Mouse (Mus musculus): Measurements from ENCODE around the gene Gm11214.

Gene Gm11214

DNA sequence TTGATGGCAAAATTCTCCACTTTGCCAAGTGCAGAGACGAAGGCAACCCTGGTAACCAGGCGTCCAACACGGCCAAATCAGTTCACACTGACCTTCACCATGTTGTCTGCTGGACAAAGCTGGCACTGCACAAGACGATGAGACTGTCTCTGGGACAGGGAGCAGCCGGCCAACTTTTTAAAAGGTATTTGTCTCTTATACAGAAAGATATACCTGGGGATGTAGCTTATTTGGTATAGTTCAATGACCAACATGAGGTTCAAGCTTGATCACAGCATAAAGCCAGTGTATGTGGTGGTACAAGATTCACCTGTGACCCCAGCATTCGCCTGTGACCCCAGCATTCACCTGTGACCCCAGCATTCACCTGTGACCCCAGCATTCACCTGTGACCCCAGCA is at the start of gene Gm11214:
TSS of gene Gm11214 (minus strand) at position 101 of the 400 bp plus-strand sequence.
- DNase-seq (ENCODE audit: low read depth, low spot score) = peak; percentile 9

DNA sequence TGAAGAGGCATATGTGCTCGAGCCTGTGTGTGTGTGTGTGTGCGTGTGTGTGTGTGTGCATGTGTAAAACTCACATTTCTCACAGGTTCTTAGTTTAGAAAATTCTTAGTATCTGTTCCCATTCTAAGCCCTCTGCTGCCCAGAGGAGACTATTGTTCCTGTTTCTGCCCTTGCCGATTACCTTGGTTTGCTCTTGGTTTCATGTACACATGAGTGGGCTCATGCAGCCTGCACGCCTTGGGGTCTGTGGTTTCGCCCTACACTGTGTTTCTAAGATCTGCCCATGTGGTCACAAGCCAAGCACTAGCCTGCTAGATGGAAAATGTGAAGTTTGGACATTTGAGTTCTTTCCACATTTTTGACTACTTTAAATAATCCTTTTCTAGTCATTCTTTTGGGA is 48.7 kb upstream of the Gm11214 start:
- no peak for DNase-seq (ENCODE audit: low read depth, low spot score)

DNA sequence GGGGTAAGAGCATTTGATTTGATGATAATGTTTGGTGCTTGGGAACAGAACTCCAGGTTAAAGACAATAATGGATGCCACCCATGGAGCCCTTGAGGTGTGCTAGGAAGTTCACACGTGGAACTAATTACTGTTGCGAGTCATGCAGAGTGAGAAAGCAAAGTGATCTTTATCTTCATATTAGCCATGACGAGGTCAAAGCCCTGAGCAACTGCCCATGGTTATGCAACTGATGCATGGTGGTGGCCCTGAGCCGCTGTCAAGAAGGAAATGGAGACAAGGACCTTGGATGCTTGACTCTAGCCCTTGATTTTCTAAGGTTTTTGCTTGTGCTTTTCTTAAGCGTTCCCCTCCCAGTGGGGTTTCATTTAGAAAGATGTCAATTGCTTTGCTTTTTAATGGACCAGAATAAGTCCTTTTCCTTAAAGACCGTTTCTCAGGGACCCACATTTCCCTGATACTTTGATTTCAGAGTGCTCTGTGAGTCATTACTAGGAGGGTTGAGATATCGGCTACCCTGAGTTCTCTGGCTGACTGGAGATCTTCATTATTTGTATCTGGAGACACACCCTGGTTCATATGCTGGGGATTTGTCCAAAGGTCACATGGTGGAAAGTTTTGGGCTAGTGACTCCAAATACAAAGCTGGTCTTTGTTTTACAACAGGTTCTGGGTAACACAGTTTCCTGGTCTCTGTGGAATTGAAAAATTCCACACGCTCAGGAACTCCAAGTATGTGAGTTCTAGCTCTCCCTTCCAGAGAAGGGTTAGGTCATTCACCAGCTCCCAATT is 47.4 kb upstream of the Gm11214 start:
- no peak for DNase-seq (ENCODE audit: low read depth, low spot score)

DNA sequence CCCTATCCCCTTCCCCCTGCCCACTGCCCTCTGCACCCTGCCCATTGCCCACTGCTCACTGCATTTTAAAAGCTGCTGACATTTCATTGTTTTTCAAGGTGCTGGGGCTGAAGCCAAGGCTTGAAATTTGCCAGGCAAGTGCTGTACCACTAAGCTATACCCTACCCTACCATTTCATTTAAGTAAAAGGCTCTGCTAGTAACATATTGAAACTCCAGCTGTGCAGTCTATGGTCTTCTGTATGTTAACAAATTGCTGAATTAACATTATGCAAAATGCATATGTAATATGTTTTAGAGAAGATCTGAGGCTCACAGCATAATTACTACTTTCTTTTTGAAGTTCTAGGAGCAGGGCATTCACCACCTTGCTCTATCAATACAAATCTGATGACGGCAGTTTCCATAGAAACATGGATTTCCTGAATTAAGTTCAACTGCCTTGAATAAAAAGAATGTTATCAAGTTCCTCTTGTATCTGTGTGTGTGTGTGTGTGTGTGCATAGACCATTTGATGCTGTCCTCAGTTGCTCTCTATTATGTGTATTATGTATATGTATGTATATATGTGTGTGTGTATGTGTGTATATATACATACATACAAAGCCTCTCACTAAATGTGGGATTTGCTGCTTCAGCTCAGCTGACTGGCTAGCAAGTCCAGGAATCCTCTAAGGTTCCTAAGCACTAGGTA is 43.2 kb upstream of the Gm11214 start:
- no peak for DNase-seq (ENCODE audit: low read depth, low spot score)

DNA sequence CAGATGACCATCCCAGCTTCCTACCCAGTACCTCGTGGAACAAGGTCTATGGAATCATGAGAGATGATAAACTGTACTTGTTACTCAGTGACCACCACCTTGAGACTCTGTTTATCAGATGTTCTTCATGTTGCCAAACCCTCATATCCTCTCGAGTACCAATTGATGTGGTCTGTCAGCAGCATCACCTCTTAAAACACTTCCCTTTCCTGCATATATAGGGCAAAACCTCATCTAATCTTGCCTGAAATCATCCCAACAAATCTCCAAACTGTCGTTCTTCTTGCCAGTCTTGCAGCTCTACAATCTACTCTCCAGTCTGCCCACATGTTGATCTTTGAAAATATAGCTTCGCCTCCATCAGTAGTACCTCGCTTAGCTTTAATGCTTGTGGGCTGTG is 41.1 kb upstream of the Gm11214 start:
- no peak for DNase-seq (ENCODE audit: low read depth, low spot score)

DNA sequence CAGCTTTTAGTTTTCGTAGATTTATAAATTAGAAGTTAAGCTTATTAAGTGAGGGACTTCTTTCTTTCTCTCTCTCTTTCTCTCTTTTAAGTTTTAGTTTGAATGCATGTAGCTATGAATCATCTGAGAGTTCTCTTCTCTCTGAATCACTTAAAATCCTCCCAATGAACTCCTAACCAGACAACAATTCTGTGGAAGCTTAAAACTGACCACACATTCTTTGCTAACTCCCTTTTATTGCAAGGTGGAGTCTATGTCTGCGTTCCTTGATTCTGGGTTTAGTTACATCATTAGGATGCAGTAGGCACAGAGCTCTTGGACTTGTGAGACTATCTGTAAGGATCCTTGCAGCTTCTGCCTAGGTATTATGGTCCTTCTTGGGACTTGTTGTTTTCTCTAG is 40.5 kb upstream of the Gm11214 start:
- no peak for DNase-seq (ENCODE audit: low read depth, low spot score)

DNA sequence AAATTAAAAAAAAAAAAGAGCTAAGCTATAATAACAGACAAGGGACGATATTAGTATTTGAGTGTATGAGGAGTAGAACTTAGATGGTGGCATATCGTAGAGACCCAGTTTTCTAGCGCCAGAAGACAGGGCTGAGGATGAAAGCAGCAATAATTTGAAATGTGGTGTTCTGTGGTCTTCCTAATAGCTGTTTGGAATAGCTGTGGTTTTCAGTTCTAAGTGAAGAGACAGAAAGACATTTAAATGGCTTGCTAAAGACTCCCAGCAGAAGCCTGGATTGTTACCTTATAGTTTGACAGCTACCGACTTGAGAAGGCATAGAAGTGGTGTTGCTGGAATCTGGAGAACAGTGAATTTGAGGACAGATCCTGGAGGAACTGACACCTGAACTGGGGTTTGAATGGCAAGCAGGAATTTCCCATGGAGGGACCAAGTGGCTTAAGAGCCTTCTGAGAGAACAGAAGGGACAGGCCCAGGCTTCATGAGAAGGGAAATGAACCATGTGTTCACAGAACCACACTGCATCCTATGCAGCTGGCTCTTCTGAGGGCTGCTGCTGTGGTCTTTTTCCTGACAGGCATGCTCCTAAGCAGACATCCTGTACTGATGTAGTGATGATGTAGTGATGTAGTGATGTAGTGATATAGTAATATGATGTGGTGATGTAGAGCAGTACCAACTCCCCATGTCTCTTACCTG is 39.0 kb upstream of the Gm11214 start:
- DNase-seq (ENCODE audit: low read depth, low spot score) = no peak

DNA sequence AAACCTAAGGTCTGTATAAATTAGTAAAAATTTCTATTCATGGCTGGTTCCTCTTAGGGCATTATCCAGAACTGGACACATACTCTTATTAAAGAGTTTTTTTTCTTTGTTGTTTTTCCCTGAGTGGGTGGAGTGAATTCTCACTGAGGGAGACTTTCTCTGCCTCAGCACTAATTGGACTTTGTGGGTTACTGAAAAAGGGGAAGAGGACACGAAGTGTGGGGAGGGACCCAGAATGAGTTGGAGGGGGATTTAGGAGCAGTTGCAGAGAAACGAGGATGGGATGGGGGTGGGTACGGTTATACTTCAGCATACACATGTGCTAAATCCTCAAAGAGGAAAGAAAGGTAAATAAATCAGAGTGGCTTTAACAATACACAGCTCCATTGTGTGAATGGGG is 36.6 kb upstream of the Gm11214 start:
- no peak for DNase-seq (ENCODE audit: low read depth, low spot score)

DNA sequence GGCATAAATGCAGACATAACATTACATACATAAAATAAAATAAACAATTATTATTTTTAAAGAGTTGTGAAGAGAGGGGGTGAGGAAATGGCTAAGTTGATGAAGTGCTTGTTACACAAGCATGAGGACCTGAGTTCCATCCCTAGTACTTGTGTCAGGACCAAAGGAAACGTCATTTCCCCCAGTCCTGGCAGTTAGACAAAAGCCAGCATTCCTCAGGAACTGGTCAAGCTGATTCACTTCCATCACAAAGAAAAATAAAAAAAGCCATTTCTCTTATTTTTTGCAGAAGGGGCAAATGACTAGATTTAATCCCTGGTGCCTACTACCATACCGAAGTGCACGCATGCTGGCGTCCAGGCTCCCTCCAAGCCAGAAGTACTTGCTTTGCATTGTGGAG is 33.7 kb upstream of the Gm11214 start:
- DNase-seq (ENCODE audit: low read depth, low spot score) = no peak

DNA sequence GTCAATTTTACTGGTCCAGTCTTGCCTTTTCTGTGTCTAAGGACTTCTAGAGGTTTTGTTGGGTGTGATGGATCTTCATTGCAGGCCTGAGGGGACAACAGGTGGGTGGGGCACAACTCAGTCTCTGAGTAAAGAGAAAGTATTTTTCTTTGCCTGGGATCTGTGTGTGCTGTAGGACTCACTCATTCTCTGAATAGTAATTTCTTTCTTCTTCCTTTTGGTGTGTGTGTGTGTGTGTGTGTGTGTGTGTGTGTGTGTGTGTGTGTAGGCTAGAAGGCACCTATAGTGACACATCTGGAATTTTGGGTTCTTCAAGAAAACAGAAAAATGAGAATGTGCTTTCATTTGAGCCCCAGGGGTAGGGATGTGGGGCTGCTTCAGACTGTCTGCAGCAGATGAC is 29.2 kb upstream of the Gm11214 start:
- DNase-seq (ENCODE audit: low read depth, low spot score) = no peak

DNA sequence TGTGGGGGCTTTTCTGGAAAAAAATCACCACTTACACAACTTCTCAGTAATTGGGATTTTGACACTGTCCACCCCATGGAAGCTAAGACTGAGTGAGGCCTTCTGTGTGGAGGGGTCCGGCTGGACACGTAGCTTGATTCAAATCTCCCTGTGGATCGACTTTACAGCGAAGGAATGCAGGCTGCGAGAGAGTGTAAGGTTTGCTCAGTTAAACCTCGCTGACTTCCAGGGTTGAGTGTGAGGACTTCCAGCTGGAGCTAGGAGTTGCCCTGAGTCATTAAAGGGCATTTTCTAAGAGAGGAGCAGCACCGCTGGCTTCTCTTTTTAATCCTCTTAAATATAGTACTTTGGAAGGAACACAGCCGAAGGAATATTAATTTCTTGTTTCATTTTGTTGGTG is 24.2 kb upstream of the Gm11214 start:
- DNase-seq (ENCODE audit: low read depth, low spot score) = no peak

DNA sequence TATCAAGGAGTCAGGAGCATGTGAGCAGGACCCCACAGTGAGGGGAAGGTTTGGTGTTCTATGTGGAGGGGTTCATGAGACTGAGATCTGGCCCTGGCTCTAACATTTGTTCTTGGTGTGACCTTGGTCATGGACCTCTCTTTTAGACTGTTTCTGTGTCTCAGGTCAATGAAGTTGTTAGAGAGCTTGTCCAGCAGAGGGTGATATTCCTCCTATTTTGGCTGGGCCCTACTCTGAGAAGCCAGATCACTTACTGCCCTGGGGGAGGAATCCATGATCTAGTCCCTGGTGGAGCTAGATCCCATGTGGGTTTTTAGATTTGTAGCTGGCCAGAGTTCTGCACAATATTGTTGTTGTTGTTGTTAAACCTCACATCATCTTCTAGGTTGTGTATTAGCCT is 23.0 kb upstream of the Gm11214 start:
- peak; percentile 48 for DNase-seq (ENCODE audit: low read depth, low spot score)

DNA sequence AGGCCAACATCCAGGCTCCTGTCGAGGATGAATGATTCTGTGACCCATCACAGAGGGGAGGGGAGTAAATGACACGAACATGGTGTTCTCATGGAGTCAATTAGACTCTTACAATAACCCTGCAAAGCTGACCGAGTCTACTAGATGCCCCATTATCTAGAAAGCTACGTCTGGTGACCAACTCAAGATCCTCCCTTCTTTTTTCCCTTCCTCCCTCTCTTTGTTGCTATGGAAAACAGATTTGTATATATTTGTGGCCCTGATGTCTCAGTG is 22.0 kb upstream of the Gm11214 start:
- no peak for DNase-seq (ENCODE audit: low read depth, low spot score)

DNA sequence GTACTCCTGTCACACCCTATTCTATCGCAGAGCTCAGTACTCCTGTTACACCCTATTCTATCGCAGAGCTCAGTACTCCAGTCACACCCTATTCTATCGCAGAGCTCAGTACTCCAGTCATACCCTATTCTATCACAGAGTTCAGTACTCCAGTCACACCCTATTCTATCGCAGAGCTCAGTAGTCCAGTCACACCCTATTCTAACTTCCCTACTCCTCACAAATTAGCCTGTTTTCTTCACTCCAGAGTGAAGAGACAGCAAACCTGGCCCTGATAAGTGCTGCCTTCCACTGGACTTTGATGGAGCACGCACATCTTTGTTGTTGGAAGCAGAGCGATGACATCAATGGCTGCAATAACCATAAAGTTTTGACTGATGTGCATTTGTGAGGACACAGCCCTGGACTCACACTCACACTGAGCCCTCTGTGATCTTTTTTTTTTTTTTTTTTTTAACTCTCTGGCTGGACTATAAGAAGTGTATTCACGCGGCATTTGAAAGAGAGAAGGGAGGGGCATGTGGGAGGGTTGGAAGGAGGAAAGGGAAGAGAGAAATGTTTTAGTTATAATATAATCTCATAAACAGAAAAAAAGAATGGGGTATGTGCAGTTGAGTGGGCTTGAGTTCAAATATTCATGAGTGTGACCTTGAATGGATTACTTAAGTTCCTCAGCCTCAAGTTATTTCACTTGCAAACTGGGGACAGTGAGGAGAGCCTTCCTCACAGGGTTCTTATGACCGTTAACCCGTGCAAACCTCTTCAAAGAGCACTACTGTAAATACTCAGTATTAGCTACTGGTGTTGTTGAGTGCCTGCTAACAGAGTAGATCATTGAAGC is 21.5 kb upstream of the Gm11214 start:
- DNase-seq (ENCODE audit: low read depth, low spot score) = no peak

DNA sequence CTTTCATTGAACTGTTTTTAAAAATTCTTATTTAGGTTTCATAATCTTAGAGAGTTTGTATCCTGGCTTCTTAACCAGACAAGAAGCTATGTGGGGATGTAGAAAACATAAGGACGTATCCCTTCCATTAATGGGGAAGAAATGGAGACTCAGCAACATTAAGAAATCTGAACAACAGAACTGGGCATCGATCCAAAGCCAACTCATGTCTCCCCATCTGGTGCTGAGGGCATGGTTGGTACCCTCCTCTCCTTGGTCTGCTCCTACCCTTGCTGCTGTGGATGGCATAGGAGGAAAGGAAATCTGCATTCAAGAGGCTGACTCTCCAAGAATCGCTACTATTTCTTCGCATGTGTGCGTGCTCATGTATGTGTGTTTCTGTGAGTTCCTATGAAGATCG is 20.5 kb upstream of the Gm11214 start:
- no peak for DNase-seq (ENCODE audit: low read depth, low spot score)

DNA sequence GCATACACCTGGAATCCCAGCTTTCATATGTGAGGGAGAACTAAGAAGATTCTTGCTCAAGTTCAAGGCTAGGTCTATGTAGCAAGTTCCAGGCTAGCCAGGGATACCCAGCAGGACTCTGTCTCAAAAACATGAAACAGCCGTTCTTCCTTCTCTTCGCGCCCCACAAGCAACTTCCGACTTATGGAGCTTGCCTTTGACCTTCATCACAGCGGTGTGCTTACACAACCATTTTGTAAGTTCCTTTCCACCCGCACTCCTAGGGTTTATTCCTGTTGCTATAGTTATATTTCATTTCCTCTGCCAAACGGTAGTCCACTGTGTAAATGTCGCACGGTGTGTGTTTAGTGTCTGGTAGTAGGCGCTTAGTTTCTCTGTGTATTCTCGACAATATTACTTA is 19.9 kb upstream of the Gm11214 start:
- DNase-seq (ENCODE audit: low read depth, low spot score) = no peak

DNA sequence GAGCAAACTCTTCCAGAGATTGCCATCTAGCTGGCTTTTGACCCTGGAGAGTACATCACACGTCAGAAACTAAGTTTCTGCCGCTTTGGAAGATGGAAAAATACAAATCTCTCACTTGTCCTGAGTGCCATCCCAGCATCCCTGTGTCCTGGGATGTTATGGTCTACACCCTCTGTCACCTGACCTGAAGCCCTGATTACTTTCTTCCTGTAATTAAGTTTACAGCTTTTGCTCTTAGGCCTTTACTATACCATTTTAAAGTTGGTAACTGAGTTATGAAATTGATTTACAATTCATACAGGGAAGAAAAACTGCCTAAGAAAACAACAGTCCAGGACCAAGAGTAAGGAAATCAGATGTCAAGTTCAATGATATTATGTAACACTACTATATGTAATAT is 19.3 kb upstream of the Gm11214 start:
- DNase-seq (ENCODE audit: low read depth, low spot score) = no peak

DNA sequence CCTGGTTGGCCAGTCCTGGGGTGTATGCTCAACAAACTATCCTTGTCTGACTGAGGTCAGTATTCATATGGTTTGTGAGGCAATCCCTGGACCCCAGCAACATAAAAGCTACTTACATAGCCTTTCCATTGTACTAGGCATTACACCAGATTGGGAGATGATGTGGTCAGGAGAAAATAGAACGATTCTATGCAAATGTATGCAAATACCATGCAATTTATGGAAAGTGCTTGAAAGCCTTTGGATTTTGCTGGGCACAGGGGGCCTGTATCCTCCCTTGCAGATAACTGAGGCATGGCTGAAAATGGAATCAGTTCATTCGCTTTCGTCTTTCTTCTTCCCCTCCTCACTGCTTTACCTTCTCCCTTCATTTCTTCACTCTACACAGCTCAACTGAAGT is 18.4 kb upstream of the Gm11214 start:
- DNase-seq (ENCODE audit: low read depth, low spot score) = no peak

DNA sequence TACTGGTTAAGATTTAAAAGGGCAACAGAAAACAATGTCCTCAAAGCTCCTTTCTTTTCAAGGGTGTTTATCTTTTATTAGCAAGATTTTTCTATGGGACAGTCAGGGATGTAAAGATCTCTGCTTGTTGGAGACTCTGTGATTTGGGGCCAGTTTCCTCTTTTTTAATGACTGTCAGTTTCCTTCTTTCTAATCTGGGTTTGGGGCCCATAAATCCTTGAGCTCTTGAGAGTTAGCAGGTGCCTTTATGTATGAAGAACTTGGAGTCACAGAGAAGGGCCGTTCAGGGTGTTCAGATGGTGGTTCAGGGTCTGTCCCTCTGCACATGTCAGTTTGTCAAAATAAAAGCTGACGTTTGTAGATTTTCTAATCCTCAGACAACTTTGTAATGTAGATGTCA is 11.9 kb upstream of the Gm11214 start:
- no peak for DNase-seq (ENCODE audit: low read depth, low spot score)

DNA sequence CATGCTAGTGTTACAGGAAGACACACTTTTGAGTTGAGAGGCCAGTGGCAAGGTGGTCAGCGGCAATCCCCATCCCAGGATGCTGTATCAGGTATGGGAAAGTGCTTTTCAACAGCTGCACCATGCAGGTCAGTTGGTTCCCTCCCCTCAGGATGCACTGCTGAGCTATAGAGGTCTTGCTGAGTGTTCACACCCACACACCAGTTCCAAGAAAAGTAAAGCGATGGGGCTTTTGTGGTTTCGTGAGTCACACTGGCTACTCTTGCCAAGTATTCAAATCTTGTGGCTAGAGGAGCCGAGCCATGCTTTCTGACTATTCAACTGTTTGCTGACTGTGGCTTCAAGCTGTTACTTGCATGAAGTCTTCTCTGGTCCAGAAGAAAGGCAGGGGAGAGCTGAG is 5.1 kb upstream of the Gm11214 start:
- no peak for DNase-seq (ENCODE audit: low read depth, low spot score)

DNA sequence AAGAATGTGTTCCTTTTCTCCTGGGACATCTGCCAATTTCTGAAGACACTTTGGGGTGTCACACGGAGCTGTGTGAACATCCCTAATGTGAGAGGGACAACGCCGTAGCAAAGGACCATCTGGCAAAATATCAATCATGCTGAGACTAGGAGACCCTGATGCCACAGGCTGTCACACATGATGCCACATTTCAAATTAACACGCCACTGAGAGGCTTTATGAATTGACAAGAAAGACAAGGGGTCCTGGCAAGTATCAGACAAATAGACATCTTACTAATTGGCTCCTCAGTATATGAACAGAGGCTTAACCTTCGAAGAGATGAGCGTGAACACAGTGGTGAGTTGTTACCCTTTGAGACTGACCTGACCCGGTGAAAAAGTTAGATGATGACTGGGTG is 2.6 kb upstream of the Gm11214 start:
- DNase-seq (ENCODE audit: low read depth, low spot score) = no peak

DNA sequence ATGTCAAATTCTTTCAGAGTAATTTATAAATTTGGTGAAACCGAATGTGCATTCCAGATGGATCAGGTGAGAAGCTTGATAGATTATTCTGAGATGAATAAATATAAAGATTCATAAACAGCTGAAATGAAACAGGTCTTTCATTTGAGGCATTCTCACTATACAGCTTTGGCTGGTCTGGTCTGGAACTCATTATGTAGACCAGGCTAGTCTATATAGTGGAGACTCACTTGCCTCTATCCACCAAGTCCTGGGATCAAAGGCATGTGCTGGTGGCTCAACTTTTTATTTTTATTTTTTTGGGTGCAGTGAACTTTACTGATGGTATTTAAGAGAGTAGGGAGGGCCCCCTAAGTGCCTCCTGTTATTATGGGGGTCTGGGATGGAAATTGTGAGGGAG is 1.3 kb downstream of the Gm11214 start:
- no peak for DNase-seq (ENCODE audit: low read depth, low spot score)
